Mouse (Mus musculus) midbrain, postnatal 0 days (tissue): ENCODE data around the gene Robo1. TPM values are rescaled to one million over a fixed set of nuclear protein-coding genes. Genes with fewer than 3 reads are reported as not detected.

ENCODE experiments used
- ATAC-seq: fragments of 200-750 bp; cut with Nextera tagmentation; 2 replicates; pipeline ENCODE4 v1.8.0; 2017; ENCODE audit warnings: moderate number of reproducible peaks, mild to moderate bottlenecking, moderate TSS enrichment, moderate library complexity; ENCODE audit not compliant: low FRiP score
- DNase-seq: peaks from one replicate; pipeline ENCODE4 v3.0.0-alpha.2; 2015; ENCODE audit warnings: low spot score
- H3K27ac ChIP-seq: fragments of 300-500 bp; sonication (generic); 2 replicates; pipeline ENCODE4 v1.5.1; 2014; ENCODE audit warnings: low read depth, mild to moderate bottlenecking, low read length, mixed read lengths
- H3K27me3 ChIP-seq: fragments of 300-500 bp; sonication (generic); 2 replicates; pipeline ENCODE4 v1.6.1; 2014; ENCODE audit warnings: low read length, control low read depth, mixed read lengths; ENCODE audit not compliant: insufficient read depth
- H3K36me3 ChIP-seq: fragments of 300-500 bp; sonication (generic); 2 replicates; pipeline ENCODE4 v1.6.1; 2014; ENCODE audit warnings: low read length, control low read depth, mixed read lengths; ENCODE audit not compliant: insufficient read depth
- H3K4me1 ChIP-seq: fragments of 300-500 bp; sonication (generic); 2 replicates; pipeline ENCODE4 v1.6.1; 2014; ENCODE audit warnings: mild to moderate bottlenecking, control low read depth, antibody characterized with exemption, low read length, mixed read lengths; ENCODE audit not compliant: insufficient read depth
- H3K4me2 ChIP-seq: fragments of 300-500 bp; sonication (generic); 2 replicates; pipeline ENCODE4 v1.6.1; 2014; ENCODE audit warnings: low read depth, mild to moderate bottlenecking, low read length, mixed read lengths; ENCODE audit not compliant: poor library complexity, severe bottlenecking
- H3K4me3 ChIP-seq: fragments of 300-500 bp; sonication (generic); 2 replicates; pipeline ENCODE4 v1.5.1; 2014; ENCODE audit warnings: low read depth, mild to moderate bottlenecking, low read length, moderate library complexity
- H3K9ac ChIP-seq: fragments of 300-500 bp; sonication (generic); replicated peaks from 2 replicates; pipeline ENCODE4 v1.6.1; 2014; ENCODE audit warnings: mild to moderate bottlenecking, low read length, moderate library complexity, mixed read lengths; ENCODE audit not compliant: poor library complexity, severe bottlenecking
- H3K9me3 ChIP-seq: fragments of 300-500 bp; sonication (generic); 2 replicates; pipeline ENCODE4 v1.6.1; 2016; ENCODE audit warnings: low read length, control low read depth
- CTCF ChIP-seq: IDR thresholded peaks from 2 replicates; pipeline ENCODE4 v1.5.1; 2016; ENCODE audit warnings: antibody characterized with exemption, mild to moderate bottlenecking
- whole genome bisulfite sequencing: fragments of 180-500 bp; shearing (Covaris S2); extraction: QIAGEN DNeasy Blood & Tissue Kit; methylation state at CpG from one replicate; pipeline ENCODE4 v1.1.7; 2014; 5-methylcytosine and 5-hydroxymethylcytosine counted together
- polyA plus RNA-seq: library from polyadenylated mRNA; unstranded; fragments of >200 nt; fragmentation: Nextera tagmentation; extraction: Ambion mirVana; gene quantifications from 2 replicates; pipeline ENCODE4 v1.2.1, GENCODE M21; 2015
- total RNA-seq: library from RNA; depleted of rRNA; stranded (reverse); fragments of >200 nt; gene quantifications from 2 replicates; pipeline ENCODE4 v1.2.3, GENCODE M21; 2014

Robo1 gene
- total and polyA plus RNA-seq, 2 experiments from 2014 or later: 31.4 to 96.1 TPM

- no peak overlapping the region for H3K4me3 ChIP-seq
- TF ChIP-seq CTCF: no peak
- H3K36me3 ChIP-seq: no peaks in the 10 kb centered on the region
- no peaks in the 10 kb centered on the region for H3K9me3 ChIP-seq
- no peak overlapping the region for H3K9ac ChIP-seq
- WGBS: 37% methylated on average over 5 of the region's 5 CpGs
- H3K4me2 ChIP-seq: no peak overlapping the region
- 0 out of 2 replicates have a peak, but pooled peaks cover 2% of the 10 kb centered on the region for H3K4me1 ChIP-seq
- H3K27ac ChIP-seq: no peak overlapping the region
- H3K27me3 ChIP-seq: no peaks in the 10 kb centered on the region
- DNase-seq (no peak), ATAC-seq (no peak)
Observed at GRCm38 (mm10) chr16:72830394-72831056, 522.4 kb downstream of the Robo1 start.

- 70% methylated on average over 2 of the region's 2 CpGs for WGBS
- no peak overlapping the region for H3K27ac ChIP-seq
Observed at GRCm38 (mm10) chr16:72834266-72834665, 526.2 kb downstream of the Robo1 start.

GRCm38 (mm10) chr16:72839031-72839430 is 530.9 kb downstream of the Robo1 start:
- Histone ChIP-seq H3K9ac (no peak overlapping the region), H3K36me3 (no peaks in the 10 kb centered on the region), H3K4me3 (no peak overlapping the region), H3K4me1 (no peaks in the 10 kb centered on the region), H3K9me3 (no peaks in the 10 kb centered on the region), H3K4me2 (no peak overlapping the region), H3K27me3 (no peaks in the 10 kb centered on the region), H3K27ac (no peak overlapping the region)
- no peak for TF ChIP-seq CTCF
- DNase-seq: no peak
- WGBS: 77% methylated on average over 1 of the region's 1 CpGs
- ATAC-seq: no peak

More at GRCm38 (mm10) chr16:72834266-72834665, 526.2 kb downstream of the Robo1 start:
- DNase-seq: no peak
- Histone ChIP-seq H3K36me3 (no peaks in the 10 kb centered on the region), H3K4me2 (no peak overlapping the region), H3K9ac (no peak overlapping the region), H3K9me3 (no peaks in the 10 kb centered on the region), H3K27me3 (no peaks in the 10 kb centered on the region), H3K4me3 (no peak overlapping the region), H3K4me1 (no peaks in the 10 kb centered on the region)
- no peak for TF ChIP-seq CTCF
- ATAC-seq: no peak

- DNase-seq: no peak
- H3K27ac ChIP-seq: no peak overlapping the region
- no peak for TF ChIP-seq CTCF
- no peaks in the 10 kb centered on the region for H3K9me3 ChIP-seq
- H3K27me3 ChIP-seq: no peaks in the 10 kb centered on the region
- H3K9ac ChIP-seq: no peak overlapping the region
- 68% methylated on average over 9 of the region's 9 CpGs for WGBS
- no peak for ATAC-seq
- no peak overlapping the region for H3K4me2 ChIP-seq
- no peaks in the 10 kb centered on the region for H3K4me1 ChIP-seq
- H3K4me3 ChIP-seq: no peak overlapping the region
- H3K36me3 ChIP-seq: no peaks in the 10 kb centered on the region
Observed at GRCm38 (mm10) chr16:72841066-72841465, 533.0 kb downstream of the Robo1 start.

- no peak overlapping the region for H3K9ac ChIP-seq
- H3K27ac ChIP-seq: no peak overlapping the region
- H3K4me2 ChIP-seq: no peak overlapping the region
- ATAC-seq (no peak), DNase-seq (no peak)
- WGBS: 87% methylated on average over 9 of the region's 9 CpGs
- no peaks in the 10 kb centered on the region for H3K9me3 ChIP-seq
- H3K27me3 ChIP-seq: no peaks in the 10 kb centered on the region
- H3K4me1 ChIP-seq: no peaks in the 10 kb centered on the region
- H3K4me3 ChIP-seq: no peak overlapping the region
- no peak for TF ChIP-seq CTCF
- H3K36me3 ChIP-seq: no peaks in the 10 kb centered on the region
Observed at GRCm38 (mm10) chr16:72854101-72854500, 546.0 kb downstream of the Robo1 start.

GRCm38 (mm10) chr16:72854809-72855503 is 546.9 kb downstream of the Robo1 start:
- no peak for ATAC-seq
- 85% methylated on average over 5 of the region's 5 CpGs for WGBS
- Histone ChIP-seq H3K36me3 (no peaks in the 10 kb centered on the region), H3K4me2 (no peak overlapping the region), H3K9ac (no peak overlapping the region), H3K4me1 (no peaks in the 10 kb centered on the region), H3K27me3 (no peaks in the 10 kb centered on the region), H3K9me3 (no peaks in the 10 kb centered on the region), H3K4me3 (no peak overlapping the region), H3K27ac (no peak overlapping the region)
- DNase-seq: no peak
- TF ChIP-seq CTCF: no peak
